Mouse (Mus musculus): ENCODE measurements around the gene Tasp1. TPM values are rescaled to one million over a fixed set of nuclear protein-coding genes. Genes with fewer than 3 reads are reported as not detected.
"Not testable (repeated sequence)": the region's sequence is repeated elsewhere in the genome, so short reads cannot be mapped to it uniquely, and the experiment has no call there.

Gene Tasp1
- polyA plus RNA-seq, 1 experiment from 2014 or later, result 19.9 TPM

DNA sequence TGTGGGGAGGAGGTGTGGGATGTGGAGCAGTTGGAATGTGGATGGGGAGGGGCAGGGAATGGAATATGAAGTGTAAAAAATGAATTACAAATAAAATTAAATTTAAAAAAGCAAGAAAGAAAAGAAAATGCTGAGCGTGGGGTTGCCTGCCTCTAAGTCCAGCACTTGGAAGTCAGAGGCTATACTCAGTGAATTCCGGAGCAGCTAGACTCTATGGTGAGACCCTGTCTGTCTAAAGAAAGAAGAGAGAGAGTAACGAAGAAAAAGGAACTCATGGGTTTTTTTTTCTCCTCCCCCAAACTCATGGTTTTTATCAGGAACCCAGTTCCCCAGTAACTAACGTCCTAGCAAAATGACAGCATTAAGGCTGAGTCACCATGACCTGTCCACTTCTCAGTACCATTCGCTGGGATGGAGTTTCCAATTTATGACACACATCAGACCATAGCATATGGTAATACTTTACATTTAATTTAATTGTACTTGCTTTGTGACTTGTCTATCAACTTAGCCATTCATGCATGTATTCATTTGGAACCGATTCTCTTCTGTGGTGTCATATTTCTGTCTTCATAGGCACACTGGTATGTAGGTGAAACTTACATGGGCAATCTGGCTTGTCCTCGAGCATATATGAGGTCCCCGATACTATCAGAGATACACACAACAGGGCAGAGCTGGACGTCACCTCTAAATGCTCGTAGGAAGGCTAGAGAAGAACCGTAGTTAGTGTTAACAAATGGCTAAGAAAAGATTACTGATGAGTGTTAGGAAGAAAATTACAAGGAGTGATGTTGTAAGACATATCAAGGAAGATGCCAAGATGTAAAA, 14.4 kb upstream of the Tasp1 start:
- no peaks in the 10 kb centered on the region for H3K36me3 ChIP-seq
- no peak overlapping the region for H3K4me3 ChIP-seq
- H3K9ac ChIP-seq, result no peak overlapping the region
- H3K4me1 ChIP-seq (replicated peaks), result no peaks in the 10 kb centered on the region
- no peak for ATAC-seq (ENCODE audit: low FRiP score, low read depth)
- no peak overlapping the region for H3K27ac ChIP-seq (replicated peaks)
- H3K4me2 ChIP-seq, result no peak overlapping the region
- no peaks in the 10 kb centered on the region for H3K27me3 ChIP-seq
- 90% methylated on average over 11 of the region's 11 CpGs for WGBS
- H3K9me3 ChIP-seq, result no peaks in the 10 kb centered on the region

DNA sequence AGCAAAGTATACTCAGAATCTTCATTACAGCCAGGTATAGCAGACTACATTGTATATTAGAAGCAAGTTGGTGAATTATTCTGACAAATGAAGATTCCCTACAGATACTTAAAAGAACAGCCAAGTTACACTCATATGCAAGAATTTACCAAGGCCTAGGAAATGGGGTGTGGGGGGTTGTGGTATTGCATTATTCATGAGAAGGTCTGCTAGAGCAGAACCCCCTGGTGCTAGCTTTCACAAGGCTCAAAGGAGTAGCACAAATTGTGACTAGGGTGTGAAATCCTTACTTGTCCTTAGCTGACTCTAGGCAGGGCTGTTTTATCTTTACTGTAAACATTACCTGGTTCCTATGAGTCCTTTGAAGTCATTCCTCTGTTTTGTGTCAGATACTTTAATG, 12.7 kb upstream of the Tasp1 start:
- H3K27me3 ChIP-seq; ATAC-seq (ENCODE audit: low FRiP score, low read depth); H3K9ac ChIP-seq; H3K4me3 ChIP-seq; H3K4me2 ChIP-seq; H3K9me3 ChIP-seq; H3K27ac ChIP-seq (replicated peaks); H3K36me3 ChIP-seq; H3K4me1 ChIP-seq (replicated peaks): not testable (repeated sequence)

DNA sequence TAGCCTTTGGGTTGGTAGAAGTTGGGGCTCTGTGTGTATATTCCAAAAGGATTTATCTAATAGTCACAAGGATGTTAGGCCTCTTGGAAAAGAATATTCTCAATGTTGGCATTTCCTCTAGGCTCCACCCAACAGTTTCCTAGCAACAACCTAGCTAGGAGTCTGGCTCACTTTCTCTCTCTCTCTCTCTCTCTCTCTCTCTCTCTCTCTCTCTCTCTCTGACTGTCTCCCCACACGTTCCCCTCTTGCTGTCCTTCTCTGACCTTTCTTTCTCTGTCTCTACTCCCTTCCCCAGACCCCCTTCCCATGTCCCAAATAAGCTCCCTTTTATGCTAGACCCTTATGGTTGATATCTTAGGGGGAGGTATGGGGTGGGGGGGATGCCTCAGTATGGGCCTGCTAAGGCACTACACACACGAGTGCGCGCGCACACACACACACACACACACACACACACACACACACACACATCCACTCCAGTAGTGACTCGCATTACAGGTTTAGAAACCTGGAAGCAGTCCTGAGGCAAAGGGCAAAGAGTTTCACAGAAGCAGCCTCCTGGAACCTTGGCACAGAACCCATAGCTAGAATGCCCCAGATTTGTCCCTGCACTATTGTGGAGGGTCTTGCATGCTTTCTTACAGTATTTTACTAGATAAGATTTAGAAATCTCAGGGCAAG, 12.1 kb upstream of the Tasp1 start:
- no peak overlapping the region for H3K4me2 ChIP-seq
- 50% methylated on average over 6 of the region's 6 CpGs for WGBS
- H3K27ac ChIP-seq (replicated peaks), result no peak overlapping the region
- ATAC-seq (ENCODE audit: low FRiP score, low read depth), result no peak
- H3K4me1 ChIP-seq (replicated peaks), result no peaks in the 10 kb centered on the region
- H3K27me3 ChIP-seq, result no peaks in the 10 kb centered on the region
- no peaks in the 10 kb centered on the region for H3K9me3 ChIP-seq
- H3K36me3 ChIP-seq, result no peaks in the 10 kb centered on the region
- no peak overlapping the region for H3K4me3 ChIP-seq
- H3K9ac ChIP-seq, result no peak overlapping the region

DNA sequence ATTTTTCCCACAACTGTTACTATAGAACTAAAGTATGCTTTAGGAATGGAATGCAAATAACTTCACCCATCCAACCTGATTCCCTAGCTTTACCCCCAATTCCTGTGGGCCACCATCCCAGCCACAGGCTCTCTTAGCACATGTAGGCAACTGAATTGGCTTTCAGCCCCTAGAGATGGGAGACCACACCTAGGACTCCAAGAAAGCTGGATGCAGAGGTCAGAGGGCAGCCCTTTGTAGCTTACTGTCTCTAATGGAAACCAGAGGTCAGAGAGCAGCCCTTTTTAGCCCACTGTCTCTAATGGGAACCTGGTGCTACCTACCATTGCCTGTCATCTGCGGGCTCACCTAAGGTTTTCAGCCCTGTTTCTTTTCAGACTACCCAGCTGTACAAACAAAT, 10.9 kb upstream of the Tasp1 start:
- H3K4me3 ChIP-seq, result no peak overlapping the region
- no peak overlapping the region for H3K27ac ChIP-seq (replicated peaks)
- no peaks in the 10 kb centered on the region for H3K4me1 ChIP-seq (replicated peaks)
- no peak for ATAC-seq (ENCODE audit: low FRiP score, low read depth)
- H3K9ac ChIP-seq, result no peak overlapping the region
- no peaks in the 10 kb centered on the region for H3K9me3 ChIP-seq
- no peaks in the 10 kb centered on the region for H3K27me3 ChIP-seq
- WGBS, result 32% methylated on average over 1 of the region's 1 CpGs
- no peaks in the 10 kb centered on the region for H3K36me3 ChIP-seq
- H3K4me2 ChIP-seq, result no peak overlapping the region

DNA sequence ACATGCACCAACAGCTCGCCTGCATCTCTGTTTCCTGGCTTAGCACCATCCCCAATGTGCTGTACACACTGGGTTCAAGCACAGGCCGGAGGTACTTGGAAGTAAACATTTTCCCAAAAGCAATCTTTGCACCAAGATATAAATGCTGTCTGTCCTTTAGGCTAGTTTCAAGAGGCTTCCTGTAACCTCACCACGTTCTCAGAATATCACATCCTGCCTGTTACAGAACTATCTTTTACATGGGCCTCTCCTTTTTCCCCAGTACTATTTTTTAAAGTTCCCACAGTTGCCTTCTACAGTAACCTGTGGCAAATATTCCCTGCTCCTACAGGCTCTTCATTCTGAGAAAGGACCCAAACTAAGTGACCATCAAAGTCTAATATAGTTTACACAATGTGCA, 8.5 kb upstream of the Tasp1 start:
- Histone ChIP-seq H3K27ac (replicated peaks) (no peak overlapping the region), H3K9me3 (no peaks in the 10 kb centered on the region), H3K9ac (no peak overlapping the region), H3K4me2 (no peak overlapping the region), H3K4me1 (replicated peaks) (no peaks in the 10 kb centered on the region), H3K36me3 (no peaks in the 10 kb centered on the region), H3K27me3 (no peaks in the 10 kb centered on the region), H3K4me3 (no peak overlapping the region)
- no peak for ATAC-seq (ENCODE audit: low FRiP score, low read depth)
- 93% methylated on average over 3 of the region's 3 CpGs for WGBS

DNA sequence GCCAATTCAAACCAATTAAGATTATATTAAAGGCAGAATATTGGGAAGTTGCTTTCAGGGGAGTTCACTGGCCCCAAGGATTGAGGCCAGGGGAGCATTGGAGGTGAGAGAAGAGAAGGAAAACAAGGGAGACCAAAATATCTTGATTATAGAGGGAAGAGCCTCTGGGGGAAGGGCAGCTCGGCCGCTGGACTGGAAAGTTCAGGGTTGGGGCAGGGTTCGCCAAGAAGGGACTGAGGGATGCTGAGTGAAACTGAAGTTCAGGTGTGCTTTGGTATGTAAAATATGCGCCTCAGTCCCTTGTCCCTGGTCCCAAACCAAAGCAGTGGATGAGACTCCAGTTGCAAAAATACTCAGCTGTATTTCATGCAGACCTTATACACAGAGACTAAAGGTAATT, 911 bp upstream of the Tasp1 start:
- peak overlapping the region; percentile 78 for H3K4me3 ChIP-seq
- ATAC-seq (ENCODE audit: low FRiP score, low read depth), result no peak
- H3K9me3 ChIP-seq, result no peaks in the 10 kb centered on the region
- peak overlapping the region; percentile 77 for H3K4me2 ChIP-seq
- H3K9ac ChIP-seq, result peak overlapping the region; percentile 63; the same call in 1 of the 2 replicates
- no peaks in the 10 kb centered on the region for H3K27me3 ChIP-seq
- H3K27ac ChIP-seq (replicated peaks), result peak overlapping the region; percentile 93; the same call in 1 of the 2 replicates
- H3K4me1 ChIP-seq (replicated peaks), result peaks cover 17% of the 10 kb centered on the region
- no peaks in the 10 kb centered on the region for H3K36me3 ChIP-seq
- WGBS, result 64% methylated on average over 4 of the region's 4 CpGs

DNA sequence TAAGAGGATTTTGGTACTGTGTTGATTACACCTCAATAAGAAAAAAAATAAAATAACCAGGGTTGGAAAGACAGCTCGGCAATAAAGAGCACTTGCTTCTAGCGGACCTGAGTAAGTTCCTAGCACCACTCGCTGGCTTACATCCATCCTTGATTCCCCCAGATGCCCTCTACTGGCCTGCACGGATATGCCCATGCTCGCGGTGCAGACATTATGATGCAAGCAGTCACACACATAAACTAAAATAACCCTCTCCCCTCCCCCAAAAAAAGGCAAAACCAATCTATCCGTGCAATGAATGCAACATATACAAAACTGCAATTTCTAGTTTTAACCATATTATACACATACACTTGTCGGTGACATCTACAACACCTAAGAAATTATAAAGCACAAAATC, 929 bp downstream of the Tasp1 start:
- Histone ChIP-seq H3K27me3 (no peaks in the 10 kb centered on the region), H3K4me2 (peak overlapping the region; percentile 77), H3K4me3 (peak overlapping the region; percentile 78), H3K9me3 (no peaks in the 10 kb centered on the region), H3K27ac (replicated peaks) (peak overlapping the region; percentile 93), H3K36me3 (no peaks in the 10 kb centered on the region), H3K4me1 (replicated peaks) (peaks cover 17% of the 10 kb centered on the region), H3K9ac (peak overlapping the region; percentile 79)
- no peak for ATAC-seq (ENCODE audit: low FRiP score, low read depth)
- 81% methylated on average over 8 of the region's 8 CpGs for WGBS

DNA sequence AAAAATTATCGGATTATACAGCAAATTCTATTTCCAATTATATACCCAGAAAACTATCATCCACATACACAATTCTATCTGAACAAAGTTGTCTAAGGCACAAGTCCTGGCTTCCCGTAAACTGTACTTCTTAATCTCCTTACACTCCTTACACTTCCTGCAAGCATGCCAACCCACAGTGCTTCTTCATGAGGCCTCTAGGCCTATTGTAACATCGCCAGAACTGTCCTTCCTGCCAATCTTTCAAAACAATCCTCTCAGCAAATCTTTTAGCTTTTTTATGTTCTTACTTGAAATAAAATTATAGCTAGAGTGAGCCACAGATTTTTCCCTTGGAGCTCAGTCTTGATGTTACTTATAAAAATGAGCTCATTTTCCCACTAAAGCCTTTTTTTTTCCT, 5.1 kb downstream of the Tasp1 start:
- Histone ChIP-seq H3K9ac (no peak overlapping the region), H3K4me1 (replicated peaks) (peaks cover 10% of the 10 kb centered on the region; the same call in 1 of the 2 replicates), H3K27me3 (no peaks in the 10 kb centered on the region), H3K36me3 (peaks cover 8% of the 10 kb centered on the region), H3K27ac (replicated peaks) (no peak overlapping the region), H3K4me2 (no peak overlapping the region), H3K9me3 (no peaks in the 10 kb centered on the region), H3K4me3 (no peak overlapping the region)
- 84% methylated on average over 3 of the region's 3 CpGs for WGBS
- ATAC-seq (ENCODE audit: low FRiP score, low read depth), result no peak

DNA sequence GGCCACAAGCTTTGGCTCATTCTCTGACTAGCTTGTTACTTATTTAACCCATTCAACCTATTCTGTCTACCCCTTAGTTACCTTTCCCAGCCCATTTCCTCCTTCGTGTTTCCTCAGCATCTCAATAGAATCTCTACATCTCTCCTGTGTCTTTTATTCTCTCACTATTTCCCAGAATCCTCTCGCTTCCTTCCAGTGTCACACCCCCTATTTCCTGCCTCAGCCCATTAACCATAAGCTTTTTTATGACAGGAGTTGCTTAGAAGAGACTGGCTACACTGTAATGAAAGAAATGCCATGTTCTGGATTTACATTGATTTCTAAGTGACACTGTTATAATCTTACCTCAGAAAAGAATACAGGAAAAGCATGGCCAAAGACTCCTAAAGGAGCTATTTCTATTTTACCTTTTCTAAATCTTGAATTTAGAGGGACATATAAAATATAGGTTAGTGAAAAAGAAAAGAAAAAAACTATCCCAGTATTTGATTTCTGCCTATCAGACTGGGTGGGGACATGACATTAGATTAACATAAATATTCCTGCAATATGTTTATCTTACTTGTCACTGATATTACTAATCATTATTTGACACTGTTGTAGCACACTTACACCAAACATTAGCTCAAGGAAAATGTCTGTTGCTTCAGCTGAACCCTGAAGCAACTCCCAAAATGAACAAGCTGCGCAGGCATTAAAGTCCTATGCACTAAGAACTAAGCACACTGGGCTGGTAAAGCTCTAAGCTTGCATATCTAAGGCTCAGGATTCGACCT, 6.3 kb downstream of the Tasp1 start:
- Histone ChIP-seq H3K9ac (no peak overlapping the region), H3K4me2 (no peak overlapping the region), H3K4me3 (no peak overlapping the region), H3K36me3 (peaks cover 16% of the 10 kb centered on the region), H3K4me1 (replicated peaks) (peaks cover 2% of the 10 kb centered on the region; the same call in 1 of the 2 replicates), H3K27ac (replicated peaks) (no peak overlapping the region), H3K27me3 (no peaks in the 10 kb centered on the region), H3K9me3 (no peaks in the 10 kb centered on the region)
- 91% methylated on average over 4 of the region's 4 CpGs for WGBS
- no peak for ATAC-seq (ENCODE audit: low FRiP score, low read depth)

DNA sequence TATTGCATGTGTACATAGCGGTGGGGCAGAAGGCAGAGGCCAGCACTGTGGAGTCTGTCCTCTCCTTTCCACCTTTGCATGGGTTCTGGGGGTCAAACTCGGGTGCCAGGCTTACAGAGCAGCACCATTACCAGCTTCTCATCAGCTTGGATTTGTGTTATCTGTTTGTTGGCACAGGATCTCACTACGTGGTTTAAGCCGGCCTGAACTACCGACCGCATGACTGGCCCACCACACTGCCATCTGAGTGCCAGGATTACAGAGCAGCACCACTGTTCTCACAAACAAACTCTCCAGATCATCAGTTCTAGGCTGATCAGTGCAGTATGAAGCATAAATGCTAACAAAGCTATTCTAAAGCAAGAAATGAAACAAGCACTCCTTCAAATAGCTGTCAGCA, 8.5 kb downstream of the Tasp1 start:
- no peak for ATAC-seq (ENCODE audit: low FRiP score, low read depth)
- Histone ChIP-seq H3K27me3 (no peaks in the 10 kb centered on the region), H3K9me3 (no peaks in the 10 kb centered on the region), H3K36me3 (peaks cover 36% of the 10 kb centered on the region), H3K27ac (replicated peaks) (no peak overlapping the region), H3K4me3 (no peak overlapping the region), H3K4me1 (replicated peaks) (no peaks in the 10 kb centered on the region), H3K9ac (no peak overlapping the region), H3K4me2 (no peak overlapping the region)
- WGBS, result 85% methylated on average over 6 of the region's 6 CpGs

DNA sequence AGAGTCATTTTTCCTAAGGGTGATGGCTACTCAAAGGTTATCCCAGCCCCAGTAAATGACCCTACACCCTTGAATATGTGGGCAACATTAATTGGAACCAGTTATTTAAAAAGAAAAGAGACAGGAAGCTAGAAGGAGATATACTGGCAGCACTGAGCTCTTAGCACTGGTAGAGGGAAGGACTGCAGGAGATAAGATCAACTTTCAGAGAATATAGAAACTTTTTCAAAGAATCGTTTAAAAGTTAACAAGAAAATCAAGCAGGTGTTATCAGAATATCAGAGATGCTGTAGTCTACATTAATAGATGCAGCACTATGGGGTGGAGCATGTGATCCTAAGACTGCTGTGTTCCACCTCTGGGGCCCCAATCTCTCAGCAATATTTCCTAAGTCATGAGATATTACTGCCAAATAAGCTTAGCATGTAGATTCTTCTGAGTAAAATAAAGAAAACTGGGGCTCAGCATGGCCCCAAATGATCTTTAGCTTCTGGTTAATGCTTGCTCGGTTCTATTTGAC, 14.9 kb downstream of the Tasp1 start:
- H3K4me2 ChIP-seq, result no peak overlapping the region
- H3K36me3 ChIP-seq, result peaks cover 68% of the 10 kb centered on the region
- WGBS, result 93% methylated on average over 2 of the region's 2 CpGs
- H3K27ac ChIP-seq (replicated peaks), result no peak overlapping the region
- no peaks in the 10 kb centered on the region for H3K27me3 ChIP-seq
- no peak overlapping the region for H3K4me3 ChIP-seq
- no peaks in the 10 kb centered on the region for H3K4me1 ChIP-seq (replicated peaks)
- H3K9me3 ChIP-seq, result no peaks in the 10 kb centered on the region
- no peak overlapping the region for H3K9ac ChIP-seq
- no peak for ATAC-seq (ENCODE audit: low FRiP score, low read depth)

All from hindbrain, embryonic 15.5 days (tissue).